ENCODE assay signal across 27 mouse cellular contexts in the genomic region with DNA sequence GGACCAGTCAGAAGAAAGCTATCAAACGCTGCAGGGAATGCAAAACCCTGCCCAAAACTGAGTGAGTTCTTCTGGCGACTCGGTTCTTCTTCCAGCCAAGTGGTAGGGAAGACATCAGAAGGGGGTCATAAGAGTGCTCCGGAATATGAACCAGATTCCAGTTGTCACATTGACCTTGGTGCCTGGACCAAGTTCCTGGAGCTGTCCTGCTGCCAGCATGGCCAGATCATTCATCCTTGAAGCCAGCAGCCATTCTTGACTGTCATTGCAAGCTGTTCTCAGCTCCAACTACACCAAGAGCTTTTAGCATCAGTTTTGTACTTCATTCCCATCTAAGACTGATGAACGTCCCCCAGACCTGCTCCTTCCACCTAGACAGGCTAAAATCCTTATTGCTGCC. TPM values are rescaled to one million over a fixed set of nuclear protein-coding genes. Genes with fewer than 3 reads are reported as not detected.
DNase-seq lines count a peak whose midpoint lies in the region; ATAC-seq and TF ChIP-seq lines count a peak whose summit lies in the region.
"Had no signal": no experiment of that assay in that cellular context is flagged by ENCODE, and none has a peak within 500 bp of the region (broad histone marks: within the 10 kb centered on the region; RNA-seq: fewer than 3 reads in every experiment).

No protein-coding gene starts in this region.

- no peak for ATAC-seq in midbrain, embryonic 15.5 days (replicated peaks)
- ATAC-seq: activated CD4-positive, CD25-positive, alpha-beta regulatory T cell, adult 4 months; forebrain, embryonic 16.5 days; Patski had no signal

- H3K27me3 ChIP-seq in heart, embryonic 10.5 days (ENCODE audit: insufficient read depth, poor library complexity, severe bottlenecking), result no peaks in the 10 kb centered on the region
- H3K27me3 ChIP-seq in midbrain, embryonic 15.5 days (replicated peaks), result no peaks in the 10 kb centered on the region
- H3K27me3 ChIP-seq: embryonic facial prominence, embryonic 12.5 days; forebrain, embryonic 12.5 days; heart, embryonic 12.5 days; hindbrain, embryonic 15.5 days; Patski had no signal

- no peak overlapping the region for H3K9ac ChIP-seq in midbrain, embryonic 15.5 days
- H3K9ac ChIP-seq: embryonic facial prominence, embryonic 12.5 days; forebrain, embryonic 12.5 days; heart, embryonic 12.5 days; hindbrain, embryonic 15.5 days had no signal

- H3K27ac ChIP-seq in heart, embryonic 10.5 days, result no peak overlapping the region
- H3K27ac ChIP-seq in gastrocnemius, adult 2 months, result no peak overlapping the region
- no peak overlapping the region for H3K27ac ChIP-seq in midbrain, embryonic 15.5 days
- H3K27ac ChIP-seq: embryonic facial prominence, embryonic 12.5 days; forebrain, embryonic 12.5 days; heart, adult 2 months; hindbrain, embryonic 15.5 days had no signal

- no peaks in the 10 kb centered on the region for H3K9me3 ChIP-seq in heart, embryonic 10.5 days
- no peaks in the 10 kb centered on the region for H3K9me3 ChIP-seq in midbrain, embryonic 15.5 days
- H3K9me3 ChIP-seq: embryonic facial prominence, embryonic 12.5 days; forebrain, embryonic 12.5 days; heart, embryonic 12.5 days; hindbrain, embryonic 15.5 days had no signal

- TF ChIP-seq CTCF in gastrocnemius, adult 2 months (IDR thresholded peaks at IDR 0.05), result no peak

- no peaks in the 10 kb centered on the region for H3K36me3 ChIP-seq in heart, embryonic 10.5 days
- H3K36me3 ChIP-seq in midbrain, embryonic 15.5 days (replicated peaks), result no peaks in the 10 kb centered on the region
- H3K36me3 ChIP-seq: embryonic facial prominence, embryonic 12.5 days; forebrain, embryonic 12.5 days; heart, embryonic 12.5 days; hindbrain, embryonic 15.5 days had no signal

- DNase-seq in heart, postnatal 4 days, result peak; percentile 13
- no peak for DNase-seq in heart, embryonic 10.5 days (ENCODE audit: low spot score)
- peak; percentile 36 to 69 for DNase-seq in kidney, postnatal 25 days
- DNase-seq in kidney, postnatal 4 days, result no peak
- DNase-seq in adrenal gland, postnatal 14 days, result peak; percentile 50
- no peak for DNase-seq in gastrocnemius, adult 2 months
- DNase-seq: cerebellum, adult 11-12 months; cerebellum, adult 9-10 months; cerebellum, postnatal 25 days; gastrocnemius, postnatal 14 days; heart, adult 2 months had no signal

- WGBS in heart, embryonic 10.5 days, result 66% methylated on average over 5 of the region's 5 CpGs
- 58% methylated on average over 5 of the region's 5 CpGs for WGBS in midbrain, embryonic 15.5 days

- no peak overlapping the region for H3K4me2 ChIP-seq in midbrain, embryonic 15.5 days
- H3K4me2 ChIP-seq: embryonic facial prominence, embryonic 12.5 days; forebrain, embryonic 12.5 days; heart, embryonic 12.5 days; hindbrain, embryonic 15.5 days had no signal

- peaks cover 32% of the 10 kb centered on the region for H3K4me1 ChIP-seq in heart, embryonic 10.5 days
- 0 out of 2 replicates have a peak, but pooled peaks cover 2% of the 10 kb centered on the region for H3K4me1 ChIP-seq in midbrain, embryonic 15.5 days
- H3K4me1 ChIP-seq: forebrain, embryonic 12.5 days; hindbrain, embryonic 15.5 days had no signal

- no peak overlapping the region for H3K4me3 ChIP-seq in heart, embryonic 10.5 days
- H3K4me3 ChIP-seq in gastrocnemius, adult 2 months, result no peak overlapping the region
- no peak overlapping the region for H3K4me3 ChIP-seq in midbrain, embryonic 15.5 days
- H3K4me3 ChIP-seq: embryonic facial prominence, embryonic 12.5 days; forebrain, embryonic 12.5 days; heart, adult 2 months; heart, embryonic 12.5 days; hindbrain, embryonic 15.5 days had no signal

- intact Hi-C loops in gastrocnemius, adult 2 months (cut with DNase I), result no loop called here

RNA-seq across cellular contexts. Expression of a gene that starts 23.1 kb away (rescaled TPM):
- total RNA-seq in heart, postnatal 4 days (2021), result not detected
- not detected in 2 replicates for polyA plus RNA-seq in heart, embryonic 10.5 days (2016; fragmentation: Nextera tagmentation; extraction: Ambion mirVana)
- not detected in 2 replicates for total RNA-seq in adrenal gland, postnatal 14 days (2021)
- not detected for total RNA-seq in gastrocnemius, adult 2 months (2021)
- polyA plus RNA-seq in midbrain, embryonic 15.5 days (2015; fragmentation: Nextera tagmentation; extraction: Ambion mirVana), result not detected in 2 replicates
- total RNA-seq: gastrocnemius, postnatal 14 days; heart, adult 2 months; heart, postnatal 25 days; MEL had no signal
- polyA plus RNA-seq: activated CD4-positive, CD25-positive, alpha-beta regulatory T cell, adult 4 months; cortical plate, adult 2 months; embryonic facial prominence, embryonic 12.5 days; forebrain, embryonic 12.5 days; forebrain, embryonic 16.5 days; frontal cortex, adult 2 months; gonadal fat pad, adult 2 months; heart, adult 2 months; heart, embryonic 12.5 days; heart, embryonic 16.5 days; hindbrain, embryonic 11.5 days; hindbrain, embryonic 15.5 days had no signal

RNA-seq across cellular contexts. Expression of a gene that starts 24.4 kb away (rescaled TPM):
- not detected for total RNA-seq in heart, postnatal 4 days (2021)
- not detected in 2 replicates for polyA plus RNA-seq in heart, embryonic 10.5 days (2016; fragmentation: Nextera tagmentation; extraction: Ambion mirVana)
- total RNA-seq in adrenal gland, postnatal 14 days (2021), result not detected in 2 replicates
- not detected for total RNA-seq in gastrocnemius, adult 2 months (2021)
- polyA plus RNA-seq in midbrain, embryonic 15.5 days (2015; fragmentation: Nextera tagmentation; extraction: Ambion mirVana), result not detected in 2 replicates
- total RNA-seq: gastrocnemius, postnatal 14 days; heart, adult 2 months; heart, postnatal 25 days; MEL had no signal
- polyA plus RNA-seq: activated CD4-positive, CD25-positive, alpha-beta regulatory T cell, adult 4 months; C2C12; embryonic facial prominence, embryonic 12.5 days; forebrain, embryonic 12.5 days; forebrain, embryonic 16.5 days; heart, embryonic 12.5 days; heart, embryonic 16.5 days; hindbrain, embryonic 11.5 days; hindbrain, embryonic 15.5 days; Patski had no signal

RNA-seq across cellular contexts. Expression of a gene that starts 26.4 kb away (rescaled TPM):
- not detected for total RNA-seq in heart, postnatal 4 days (2021)
- polyA plus RNA-seq in heart, embryonic 10.5 days (2016; fragmentation: Nextera tagmentation; extraction: Ambion mirVana), result not detected in 2 replicates
- not detected in 2 replicates for total RNA-seq in adrenal gland, postnatal 14 days (2021)
- not detected for total RNA-seq in gastrocnemius, adult 2 months (2021)
- polyA plus RNA-seq in midbrain, embryonic 15.5 days (2015; fragmentation: Nextera tagmentation; extraction: Ambion mirVana), result not detected in 2 replicates
- total RNA-seq: gastrocnemius, postnatal 14 days; heart, adult 2 months; heart, postnatal 25 days had no signal
- polyA plus RNA-seq: activated CD4-positive, CD25-positive, alpha-beta regulatory T cell, adult 4 months; cortical plate, adult 2 months; embryonic facial prominence, embryonic 12.5 days; forebrain, embryonic 12.5 days; forebrain, embryonic 16.5 days; frontal cortex, adult 2 months; heart, embryonic 12.5 days; heart, embryonic 16.5 days; hindbrain, embryonic 11.5 days; hindbrain, embryonic 15.5 days; Patski had no signal

Comparison
In these comparisons a context has a peak if more than half of its experiments do, and no peak if none do; other contexts are left out.
1. DNase-seq: peak in heart, postnatal 4 days (single experiment), kidney, postnatal 25 days (2 of 2) and adrenal gland, postnatal 14 days (single experiment); none in heart, embryonic 10.5 days (single experiment), kidney, postnatal 4 days (0 of 2) and gastrocnemius, adult 2 months (single experiment).